Mouse (Mus musculus) forebrain, embryonic 13.5 days (tissue): ENCODE data around the gene Ms4a4c. TPM values are rescaled to one million over a fixed set of nuclear protein-coding genes. Genes with fewer than 3 reads are reported as not detected.
"Not testable (repeated sequence)": the region's sequence is repeated elsewhere in the genome, so short reads cannot be mapped to it uniquely, and the experiment has no call there.

Experiments
- ATAC-seq: fragments of 200-750 bp; cut with Nextera tagmentation; 2 replicates; pipeline ENCODE4 v1.8.0; 2017
- H3K27ac ChIP-seq: fragments of 300-500 bp; sonication (generic); 2 replicates; pipeline ENCODE4 v1.5.1; 2015; ENCODE audit warnings: inconsistent platforms, mild to moderate bottlenecking, moderate library complexity
- H3K27me3 ChIP-seq: fragments of 300-500 bp; sonication (generic); 2 replicates; pipeline ENCODE4 v1.6.1; 2015; ENCODE audit warnings: mild to moderate bottlenecking, inconsistent platforms
- H3K36me3 ChIP-seq: fragments of 300-500 bp; sonication (generic); 2 replicates; pipeline ENCODE4 v1.6.1; 2015; ENCODE audit warnings: mild to moderate bottlenecking, inconsistent platforms; ENCODE audit not compliant: poor library complexity, severe bottlenecking
- H3K4me1 ChIP-seq: fragments of 300-500 bp; sonication (generic); 2 replicates; pipeline ENCODE4 v1.6.1; 2015; ENCODE audit warnings: inconsistent platforms
- H3K4me2 ChIP-seq: fragments of 300-500 bp; sonication (generic); 2 replicates; pipeline ENCODE4 v1.6.1; 2015; ENCODE audit warnings: inconsistent platforms, mild to moderate bottlenecking, moderate library complexity
- H3K4me3 ChIP-seq: fragments of 300-500 bp; sonication (generic); 2 replicates; pipeline ENCODE4 v1.5.1; 2015; ENCODE audit warnings: mild to moderate bottlenecking, inconsistent platforms
- H3K9ac ChIP-seq: fragments of 300-500 bp; sonication (generic); 2 replicates; pipeline ENCODE4 v1.6.1; 2015; ENCODE audit warnings: mild to moderate bottlenecking, inconsistent platforms
- H3K9me3 ChIP-seq: fragments of 300-500 bp; sonication (generic); replicated peaks from 2 replicates; pipeline ENCODE4 v1.6.1; 2016; ENCODE audit warnings: inconsistent platforms
- WGBS: fragments of 180-500 bp; shearing (Covaris S2); methylation state at CpG from one replicate; pipeline ENCODE4 v1.1.7; 2015; 5-methylcytosine and 5-hydroxymethylcytosine counted together
- polyA plus RNA-seq: library from polyadenylated mRNA; unstranded; fragments of >200 nt; fragmentation: Nextera tagmentation; extraction: Ambion mirVana; gene quantifications from 2 replicates; pipeline ENCODE4 v1.2.1, GENCODE M21; 2015

Gene Ms4a4c
- polyA plus RNA-seq, 1 experiment from 2014 or later = not detected

DNA sequence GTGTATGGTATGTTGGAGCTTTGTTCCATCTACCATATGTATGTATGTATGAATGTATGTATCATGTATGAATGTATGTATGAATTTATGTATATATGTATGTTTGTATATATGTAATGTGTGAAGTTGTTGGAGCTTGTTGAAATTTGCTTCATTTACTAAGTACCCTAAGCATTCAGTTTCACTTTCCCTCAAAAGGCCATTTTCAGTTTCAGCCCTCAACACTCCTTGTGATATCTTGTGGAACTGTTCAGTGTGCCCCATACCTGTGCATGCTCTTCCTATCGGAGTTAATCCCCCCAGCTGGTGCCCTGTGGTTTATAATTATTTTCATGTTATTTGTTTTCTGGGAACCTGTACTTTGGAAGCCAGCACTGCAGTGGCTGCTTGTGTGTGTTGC, 4.0 kb downstream of the Ms4a4c start:
- no peak overlapping the region for H3K27ac ChIP-seq
- no peaks in the 10 kb centered on the region for H3K4me1 ChIP-seq
- no peak overlapping the region for H3K4me2 ChIP-seq
- WGBS = 89% methylated on average over 1 of the region's 1 CpGs
- no peak overlapping the region for H3K4me3 ChIP-seq
- ATAC-seq = no peak
- H3K36me3 ChIP-seq = no peaks in the 10 kb centered on the region
- no peaks in the 10 kb centered on the region for H3K9me3 ChIP-seq
- no peak overlapping the region for H3K9ac ChIP-seq
- H3K27me3 ChIP-seq = no peaks in the 10 kb centered on the region

DNA sequence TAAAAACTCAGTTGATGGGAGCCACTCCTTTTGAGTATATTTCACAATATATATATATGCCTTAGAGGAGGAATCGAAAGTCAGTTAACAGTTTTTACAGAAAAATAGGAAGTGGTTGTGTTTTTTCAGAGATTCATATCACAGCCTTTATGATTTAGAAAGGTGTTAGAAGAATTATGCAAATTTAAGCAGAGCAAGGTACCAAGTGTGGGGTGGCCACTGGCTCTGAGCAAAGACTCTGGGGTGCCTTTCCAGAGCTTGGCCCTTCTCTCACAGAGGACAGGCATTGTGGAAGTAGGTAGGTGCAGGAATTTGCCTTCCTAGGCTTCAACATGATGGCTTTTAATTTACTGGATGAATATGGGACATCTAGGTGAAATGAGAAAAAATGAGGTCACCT, 7.1 kb downstream of the Ms4a4c start:
- no peaks in the 10 kb centered on the region for H3K36me3 ChIP-seq
- no peaks in the 10 kb centered on the region for H3K27me3 ChIP-seq
- H3K4me3 ChIP-seq = no peak overlapping the region
- ATAC-seq = no peak
- H3K9me3 ChIP-seq = no peaks in the 10 kb centered on the region
- WGBS = 88% methylated on average over 1 of the region's 1 CpGs
- no peak overlapping the region for H3K9ac ChIP-seq
- no peaks in the 10 kb centered on the region for H3K4me1 ChIP-seq
- H3K27ac ChIP-seq = no peak overlapping the region
- H3K4me2 ChIP-seq = no peak overlapping the region

DNA sequence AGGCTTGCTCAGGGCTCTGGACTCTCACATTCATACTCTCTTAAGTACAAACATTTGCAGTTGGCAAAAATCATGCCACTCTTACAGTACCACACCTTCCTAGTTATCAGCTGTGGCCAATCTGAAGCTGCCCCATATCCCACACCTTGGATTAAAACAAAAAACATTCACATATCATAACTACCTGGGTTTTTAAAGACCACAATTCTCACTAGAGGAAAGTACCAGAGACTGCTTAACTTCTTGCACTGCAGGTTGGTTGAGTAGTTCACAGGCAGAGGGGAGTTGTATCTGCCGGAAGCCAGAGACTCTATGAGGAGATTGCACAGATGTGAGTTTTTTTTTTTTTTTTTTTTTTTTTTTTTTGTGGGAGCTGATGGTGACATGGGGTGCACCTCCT, 9.5 kb downstream of the Ms4a4c start:
- Histone ChIP-seq H3K9me3 (no peaks in the 10 kb centered on the region), H3K27me3 (no peaks in the 10 kb centered on the region), H3K9ac (no peak overlapping the region), H3K4me3 (no peak overlapping the region), H3K4me2 (no peak overlapping the region), H3K4me1 (no peaks in the 10 kb centered on the region), H3K36me3 (no peaks in the 10 kb centered on the region), H3K27ac (no peak overlapping the region)
- WGBS = 90% methylated on average over 1 of the region's 1 CpGs
- no peak for ATAC-seq

DNA sequence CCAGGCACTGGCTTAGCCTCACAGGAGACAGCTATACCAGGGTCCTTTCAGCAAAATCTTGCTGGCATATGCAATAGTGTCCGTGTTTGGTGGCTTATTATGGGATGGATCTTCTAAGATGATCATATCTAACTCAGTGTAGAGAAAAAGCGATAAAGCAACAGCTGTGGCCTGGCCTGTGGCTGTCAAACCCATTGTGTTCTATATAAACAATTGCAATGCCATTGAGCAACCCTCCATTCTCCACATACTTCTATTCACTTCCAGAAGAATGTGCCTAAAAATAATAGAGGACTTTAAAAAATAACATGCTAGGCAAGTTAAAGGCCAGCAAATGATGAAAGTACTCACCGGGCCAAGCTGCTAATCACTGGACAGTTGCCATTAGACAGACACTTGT, 11.0 kb downstream of the Ms4a4c start:
- H3K4me3 ChIP-seq = no peak overlapping the region
- ATAC-seq = no peak
- H3K36me3 ChIP-seq = no peaks in the 10 kb centered on the region
- H3K27ac ChIP-seq = no peak overlapping the region
- H3K4me1 ChIP-seq = no peaks in the 10 kb centered on the region
- no peaks in the 10 kb centered on the region for H3K9me3 ChIP-seq
- no peak overlapping the region for H3K9ac ChIP-seq
- WGBS = 68% methylated on average over 3 of the region's 3 CpGs
- no peaks in the 10 kb centered on the region for H3K27me3 ChIP-seq
- H3K4me2 ChIP-seq = no peak overlapping the region

DNA sequence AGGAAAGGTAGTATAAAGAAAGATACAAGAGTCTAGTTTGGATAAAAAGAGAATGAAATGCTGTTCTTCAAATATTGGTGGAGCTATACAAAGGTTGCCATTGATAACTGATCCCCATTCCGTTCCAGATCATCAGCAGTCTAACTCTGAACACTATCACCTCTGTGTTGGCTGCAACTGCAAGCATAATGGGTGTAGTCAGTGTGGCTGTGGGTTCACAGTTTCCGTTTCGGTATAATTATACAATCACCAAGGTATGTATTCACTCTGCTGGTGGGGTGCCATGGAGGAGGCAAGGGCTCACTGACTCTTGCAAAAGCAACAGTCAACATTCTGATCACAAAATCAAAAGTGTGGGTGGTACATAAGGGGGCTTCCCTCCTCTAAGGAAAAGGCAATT, 14.3 kb downstream of the Ms4a4c start:
- 73% methylated on average over 3 of the region's 3 CpGs for WGBS
- H3K4me2 ChIP-seq, H3K36me3 ChIP-seq, H3K9ac ChIP-seq, H3K27ac ChIP-seq, H3K9me3 ChIP-seq, H3K4me3 ChIP-seq, H3K4me1 ChIP-seq, ATAC-seq, H3K27me3 ChIP-seq: not testable (repeated sequence)

DNA sequence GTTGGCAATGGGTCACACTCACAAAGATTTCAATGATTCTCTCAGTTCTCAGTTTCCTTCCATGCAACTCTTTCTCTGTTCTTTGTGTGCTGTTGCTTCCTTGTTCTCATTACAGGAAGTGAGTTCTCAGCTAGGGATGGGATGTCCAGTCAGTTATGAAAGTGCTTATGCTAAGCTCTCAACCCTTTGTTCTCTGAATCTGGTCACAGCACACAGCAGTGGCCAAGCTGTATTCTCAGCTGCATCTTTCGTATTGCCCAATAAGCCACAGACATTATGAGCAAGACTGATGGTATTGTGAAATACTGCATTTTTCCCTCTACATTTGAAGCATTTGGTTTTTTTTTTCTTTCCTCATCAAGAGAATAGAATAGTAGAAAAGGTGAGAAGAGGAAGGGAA, 26.6 kb downstream of the Ms4a4c start:
- WGBS = 93% methylated on average over 1 of the region's 1 CpGs
- H3K27me3 ChIP-seq, H3K4me2 ChIP-seq, H3K9ac ChIP-seq, ATAC-seq, H3K27ac ChIP-seq, H3K4me3 ChIP-seq, H3K9me3 ChIP-seq, H3K4me1 ChIP-seq, H3K36me3 ChIP-seq: not testable (repeated sequence)

DNA sequence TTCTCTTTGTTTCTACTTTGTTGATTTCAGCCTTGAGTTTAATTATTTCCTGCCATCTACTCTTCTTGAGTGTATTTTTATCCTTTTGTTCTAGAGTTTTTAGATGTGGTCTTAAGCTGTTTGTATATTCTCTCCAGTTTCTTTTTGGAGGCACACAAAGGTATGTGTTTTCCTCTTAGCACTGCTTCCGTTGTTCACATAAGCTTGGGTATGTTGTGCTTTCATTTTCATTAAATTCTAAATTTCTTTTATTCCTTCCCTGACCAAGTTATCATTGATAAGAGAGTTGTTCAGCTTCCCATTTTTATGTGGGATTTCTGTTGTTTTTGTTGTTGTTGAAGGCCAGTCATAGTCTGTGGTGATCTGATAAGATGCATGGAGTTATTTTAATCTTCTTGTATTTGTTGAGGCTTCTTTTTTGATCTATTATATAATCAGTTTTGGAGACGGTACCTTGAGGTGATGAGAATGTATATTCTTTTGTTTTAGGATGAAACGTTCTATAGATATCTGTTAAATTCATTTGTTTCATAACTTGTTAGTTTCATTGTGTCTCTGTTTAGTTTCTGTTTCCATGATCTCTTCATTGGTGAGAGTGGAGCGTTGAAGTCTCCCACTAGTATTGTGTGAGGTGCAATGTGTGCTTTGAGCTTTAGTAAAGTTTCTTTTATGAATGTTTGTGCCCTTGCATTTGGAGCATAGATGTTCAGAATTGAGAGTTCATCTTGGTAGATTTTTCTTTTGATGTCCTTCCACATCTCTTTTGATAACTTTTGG, 30.7 kb downstream of the Ms4a4c start:
- 82% methylated on average over 4 of the region's 4 CpGs for WGBS
- no peak overlapping the region for H3K9ac ChIP-seq
- no peak for ATAC-seq
- no peaks in the 10 kb centered on the region for H3K9me3 ChIP-seq
- H3K4me2 ChIP-seq = no peak overlapping the region
- H3K27me3 ChIP-seq = no peaks in the 10 kb centered on the region
- no peaks in the 10 kb centered on the region for H3K36me3 ChIP-seq
- H3K27ac ChIP-seq = no peak overlapping the region
- no peaks in the 10 kb centered on the region for H3K4me1 ChIP-seq
- no peak overlapping the region for H3K4me3 ChIP-seq

DNA sequence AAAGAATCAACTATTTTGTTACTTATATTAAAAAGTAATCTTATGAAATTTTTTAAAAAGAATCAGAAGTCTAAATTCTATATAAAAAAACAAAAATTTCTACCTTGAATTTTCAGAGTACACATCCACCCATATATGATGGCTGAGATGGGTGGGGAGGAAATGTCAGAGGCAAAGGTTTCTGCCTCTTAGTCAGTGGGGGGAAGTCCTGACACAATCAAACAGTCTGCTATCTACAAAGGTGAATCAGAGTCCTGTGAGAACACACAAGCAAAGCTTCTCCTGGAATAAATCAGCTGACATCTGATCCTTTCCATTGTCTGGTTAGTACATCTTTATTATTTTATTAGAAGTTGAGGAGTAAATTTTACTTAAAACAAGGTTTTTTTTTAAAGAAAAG, 38.8 kb downstream of the Ms4a4c start, which contains the start of gene Ms4a4b:
Ms4a4b (plus strand) TSS at position 216 of the 400 bp plus-strand sequence.
- Histone ChIP-seq H3K4me1 (no peaks in the 10 kb centered on the region), H3K4me3 (no peak within 1 kb of the TSS), H3K36me3 (no peaks in the 10 kb centered on the region), H3K4me2 (no peak within 1 kb of the TSS), H3K9me3 (no peaks in the 10 kb centered on the region), H3K9ac (no peak within 1 kb of the TSS), H3K27ac (no peak within 1 kb of the TSS), H3K27me3 (no peaks in the 10 kb centered on the region)
- no peak for ATAC-seq

DNA sequence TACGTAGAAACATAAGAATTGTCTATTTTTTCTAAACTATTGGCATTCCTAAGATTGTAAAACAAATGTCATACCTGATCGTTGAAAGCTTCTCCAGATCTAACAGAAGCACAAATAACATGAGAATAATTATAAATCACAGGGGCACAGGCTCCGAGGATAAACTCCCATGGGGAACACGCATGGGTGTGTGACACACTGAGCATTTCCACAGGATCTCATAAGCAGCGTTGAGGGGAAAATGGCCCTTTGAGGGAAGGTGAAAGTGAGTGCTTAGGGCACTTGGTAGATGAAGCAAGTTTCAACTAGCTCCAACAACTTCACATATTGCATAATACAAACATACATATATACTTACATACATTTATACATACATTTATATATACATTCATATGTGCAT, 39.4 kb downstream of the Ms4a4c start:
- no peak overlapping the region for H3K9ac ChIP-seq
- no peak overlapping the region for H3K4me2 ChIP-seq
- H3K27ac ChIP-seq = no peak overlapping the region
- no peaks in the 10 kb centered on the region for H3K27me3 ChIP-seq
- no peaks in the 10 kb centered on the region for H3K36me3 ChIP-seq
- no peaks in the 10 kb centered on the region for H3K4me1 ChIP-seq
- H3K9me3 ChIP-seq = no peaks in the 10 kb centered on the region
- no peak for ATAC-seq
- whole genome bisulfite sequencing = 88% methylated on average over 5 of the region's 5 CpGs
- no peak overlapping the region for H3K4me3 ChIP-seq

DNA sequence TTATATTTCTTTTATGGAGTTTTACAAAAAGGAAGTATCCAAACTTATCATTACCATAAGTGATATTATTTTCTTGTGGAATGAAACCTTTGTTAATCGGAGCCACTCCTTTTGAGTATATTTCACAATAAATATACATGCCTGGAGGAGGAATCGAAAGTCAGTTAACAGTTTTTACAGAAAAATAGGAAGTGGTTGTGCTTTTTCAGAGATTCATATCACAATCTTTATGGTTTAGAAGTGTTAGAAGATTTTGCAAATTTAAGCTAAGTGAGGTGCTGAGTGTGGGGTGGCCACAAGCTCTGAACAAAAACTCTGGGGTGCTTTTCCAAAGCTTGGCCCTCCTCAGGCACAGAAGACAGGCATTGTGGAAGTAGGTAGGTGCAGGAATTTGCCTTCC, 42.7 kb downstream of the Ms4a4c start:
- ATAC-seq = no peak
- no peaks in the 10 kb centered on the region for H3K9me3 ChIP-seq
- no peak overlapping the region for H3K4me2 ChIP-seq
- H3K27ac ChIP-seq = no peak overlapping the region
- no peaks in the 10 kb centered on the region for H3K27me3 ChIP-seq
- no peak overlapping the region for H3K9ac ChIP-seq
- WGBS = 92% methylated on average over 2 of the region's 2 CpGs
- H3K36me3 ChIP-seq = no peaks in the 10 kb centered on the region
- H3K4me1 ChIP-seq = no peaks in the 10 kb centered on the region
- H3K4me3 ChIP-seq = no peak overlapping the region

DNA sequence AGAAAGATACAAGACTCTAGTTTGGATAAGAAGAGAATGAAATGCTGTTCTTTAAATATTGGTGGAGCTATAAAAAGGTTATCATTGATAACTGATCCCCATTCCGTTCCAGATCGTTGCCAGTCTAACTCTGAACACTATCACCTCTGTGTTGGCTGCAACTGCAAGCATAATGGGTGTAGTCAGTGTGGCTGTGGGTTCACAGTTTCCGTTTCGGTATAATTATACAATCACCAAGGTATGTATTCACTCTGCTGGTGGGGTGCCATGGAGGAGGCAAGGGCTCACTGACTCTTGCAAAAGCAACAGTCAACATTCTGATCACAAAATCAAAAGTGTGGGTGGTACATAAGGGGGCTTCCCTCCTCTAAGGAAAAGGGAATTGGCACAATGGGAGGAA, 54.5 kb downstream of the Ms4a4c start:
- not testable (repeated sequence) for H3K36me3 ChIP-seq, H3K9ac ChIP-seq, H3K9me3 ChIP-seq, H3K27ac ChIP-seq, H3K4me1 ChIP-seq, H3K4me3 ChIP-seq, H3K4me2 ChIP-seq, ATAC-seq, H3K27me3 ChIP-seq
- 76% methylated on average over 4 of the region's 4 CpGs for WGBS

DNA sequence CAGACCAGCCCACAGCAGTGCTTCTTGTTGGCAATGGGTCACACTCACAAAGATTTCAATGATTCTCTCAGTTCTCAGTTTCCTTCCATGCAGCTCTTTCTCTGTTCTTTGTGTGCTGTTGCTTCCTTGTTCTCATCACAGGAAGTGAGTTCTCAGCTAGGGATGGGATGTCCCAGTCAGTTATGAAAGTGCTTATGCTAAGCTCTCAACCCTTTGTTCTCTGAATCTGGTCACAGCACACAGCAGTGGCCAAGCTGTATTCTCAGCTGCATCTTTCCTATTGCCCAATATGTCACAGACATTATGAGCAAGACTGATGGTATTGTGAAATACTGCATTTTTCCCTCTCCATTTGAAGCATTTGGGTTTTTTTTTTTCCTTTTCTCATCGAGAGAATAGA, 60.2 kb downstream of the Ms4a4c start:
- H3K4me2 ChIP-seq, H3K27ac ChIP-seq, H3K9me3 ChIP-seq, ATAC-seq, H3K4me3 ChIP-seq, H3K4me1 ChIP-seq, H3K36me3 ChIP-seq, H3K9ac ChIP-seq, H3K27me3 ChIP-seq: not testable (repeated sequence)
- WGBS = 64% methylated on average over 1 of the region's 1 CpGs

DNA sequence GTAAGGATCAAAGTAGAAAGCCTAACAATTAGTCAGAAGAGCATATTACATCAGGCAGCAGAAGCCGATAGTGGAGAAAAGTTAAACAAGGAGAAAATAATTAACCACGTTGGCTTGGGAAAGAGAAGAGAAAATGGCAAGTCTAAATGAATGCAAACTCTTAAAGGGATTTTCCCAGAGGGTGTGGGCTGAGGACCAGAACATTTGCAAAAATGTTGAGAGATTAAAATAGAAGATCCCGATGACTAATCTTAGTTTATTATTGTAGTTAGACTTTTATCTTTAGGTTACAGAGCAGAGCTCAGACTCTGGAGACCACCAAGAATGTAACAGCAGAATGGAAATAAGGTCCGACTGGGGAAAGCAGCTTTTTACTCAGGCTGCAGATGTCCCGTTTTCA, 61.9 kb downstream of the Ms4a4c start:
- Histone ChIP-seq H3K4me3 (no peak overlapping the region), H3K27ac (no peak overlapping the region), H3K9me3 (no peaks in the 10 kb centered on the region), H3K27me3 (no peaks in the 10 kb centered on the region), H3K4me2 (no peak overlapping the region), H3K36me3 (no peaks in the 10 kb centered on the region), H3K9ac (no peak overlapping the region), H3K4me1 (no peaks in the 10 kb centered on the region)
- no peak for ATAC-seq
- 80% methylated on average over 5 of the region's 5 CpGs for WGBS
